Mouse (Mus musculus) CH12.LX (cell line): ENCODE measurements around the gene Acaa1a. TPM values are rescaled to one million over a fixed set of nuclear protein-coding genes. Genes with fewer than 3 reads are reported as not detected.

Experiments
- DNase-seq: peaks from one replicate; pipeline ENCODE4 v3.0.0-alpha.2; 2013; ENCODE audit errors: extremely low read depth
- H3K27ac ChIP-seq: 2 replicates; pipeline ENCODE4 v1.5.1; 2012; ENCODE audit warnings: low read depth, mild to moderate bottlenecking, control low read depth, moderate library complexity; ENCODE audit not compliant: insufficient read depth
- H3K27me3 ChIP-seq: replicated peaks from 2 replicates; pipeline ENCODE3; 2012; ENCODE audit warnings: inconsistent platforms
- H3K36me3 ChIP-seq, 2 experiments: replicated peaks in 1 of 2; 2 replicates each; pipeline versions ENCODE3 to v1.6.1; 2012; ENCODE audit warnings: inconsistent platforms in 1 of 2, low read length in 1 of 2, mild to moderate bottlenecking in 1 of 2, mixed read lengths in 1 of 2, moderate library complexity in 1 of 2; ENCODE audit not compliant: control insufficient read depth in 1 of 2, insufficient read depth in 1 of 2
- H3K4me1 ChIP-seq, 2 experiments: 2 replicates each; pipeline ENCODE4 v1.6.1; 2012; ENCODE audit warnings: inconsistent platforms in 1 of 2, moderate library complexity in 1 of 2; ENCODE audit not compliant: insufficient read depth in 2 of 2, control insufficient read depth in 1 of 2
- H3K4me2 ChIP-seq: 2 replicates; pipeline ENCODE4 v1.6.1; 2012; ENCODE audit warnings: low read depth, mild to moderate bottlenecking, control low read depth; ENCODE audit not compliant: poor library complexity, insufficient read depth, severe bottlenecking
- H3K4me3 ChIP-seq, 3 experiments: fragments of 150-350 bp in 1 of 3; sonication (generic) in 1 of 3; replicated peaks in 1 of 3; 2 replicates each; pipeline versions ENCODE3 to v1.5.1; 2011 to 2012; ENCODE audit warnings: low read depth in 2 of 3, low read length in 2 of 3, mild to moderate bottlenecking in 2 of 3, moderate library complexity in 2 of 3, control low read depth in 1 of 3, improper control_type of control experiment in 1 of 3, inconsistent platforms in 1 of 3, mixed read lengths in 1 of 3; ENCODE audit not compliant: poor library complexity in 1 of 3
- H3K79me2 ChIP-seq: replicated peaks from 2 replicates; pipeline ENCODE4 v1.6.1; 2012; ENCODE audit warnings: mild to moderate bottlenecking, moderate library complexity; ENCODE audit not compliant: control insufficient read depth, poor library complexity, insufficient read depth, severe bottlenecking; ENCODE audit errors: extremely low read depth
- H3K9ac ChIP-seq: 2 replicates; pipeline ENCODE4 v1.6.1; 2012; ENCODE audit warnings: low read depth, mild to moderate bottlenecking, control low read depth, moderate library complexity; ENCODE audit not compliant: insufficient read depth
- H3K9me3 ChIP-seq: replicated peaks from 2 replicates; pipeline ENCODE3; 2012; ENCODE audit warnings: low read length, inconsistent platforms, mixed read lengths
- CHD1 ChIP-seq: IDR thresholded peaks from 2 replicates; pipeline ENCODE4 v1.6.1; 2012; ENCODE audit warnings: low read depth, low read length, improper control_type of control experiment, inconsistent platforms
- CTCF ChIP-seq, 2 experiments: IDR thresholded peaks in 1 of 2; conservative IDR thresholded peaks in 1 of 2; 2 replicates each; pipeline ENCODE4 v1.5.1; 2011 to 2012; ENCODE audit warnings: low read depth in 2 of 2, low read length in 2 of 2, improper control_type of control experiment in 1 of 2, inconsistent platforms in 1 of 2, mild to moderate bottlenecking in 1 of 2, moderate library complexity in 1 of 2
- EP300 ChIP-seq: IDR thresholded peaks from 2 replicates; pipeline ENCODE4 v1.6.1; 2011; ENCODE audit warnings: low read length, improper control_type of control experiment
- ETS1 ChIP-seq: conservative IDR thresholded peaks from 2 replicates; pipeline ENCODE4 v1.6.1; 2012; ENCODE audit warnings: low read depth, mild to moderate bottlenecking, inconsistent platforms, low read length, improper control_type of control experiment, moderate library complexity
- HCFC1 ChIP-seq: IDR thresholded peaks from 2 replicates; pipeline ENCODE4 v1.6.1; 2012; ENCODE audit warnings: low read depth, mild to moderate bottlenecking, inconsistent platforms, low read length, improper control_type of control experiment
- IRF4 ChIP-seq: IDR thresholded peaks from 2 replicates; pipeline ENCODE4 v1.6.1; 2014; ENCODE audit warnings: low read depth, mild to moderate bottlenecking, inconsistent platforms, low read length, improper control_type of control experiment
- JUN ChIP-seq: IDR thresholded peaks from 2 replicates; pipeline ENCODE4 v1.6.1; 2011; ENCODE audit warnings: low read depth, mild to moderate bottlenecking, low read length, improper control_type of control experiment, moderate library complexity; ENCODE audit not compliant: insufficient read depth
- MAFK ChIP-seq: IDR thresholded peaks from 2 replicates; pipeline ENCODE4 v1.6.1; 2011; ENCODE audit warnings: low read length, improper control_type of control experiment; ENCODE audit not compliant: insufficient replicate concordance
- MAX ChIP-seq: IDR thresholded peaks from 2 replicates; pipeline ENCODE4 v1.6.1; 2011; ENCODE audit warnings: low read length, improper control_type of control experiment
- MAZ ChIP-seq: IDR thresholded peaks from 2 replicates; pipeline ENCODE4 v1.6.1; 2012; ENCODE audit warnings: low read depth, mild to moderate bottlenecking, inconsistent platforms, low read length, improper control_type of control experiment, moderate library complexity
- MEF2A ChIP-seq: IDR thresholded peaks from 2 replicates; pipeline ENCODE4 v1.6.1; 2014; ENCODE audit warnings: low read depth, mild to moderate bottlenecking, inconsistent platforms, low read length, improper control_type of control experiment, borderline replicate concordance
- MYC ChIP-seq: IDR thresholded peaks from 2 replicates; pipeline ENCODE4 v1.6.1; 2011; ENCODE audit warnings: low read depth, mild to moderate bottlenecking, improper control_type of control experiment, low read length
- NRF1 ChIP-seq: IDR thresholded peaks from 2 replicates; pipeline ENCODE4 v1.6.1; 2014; ENCODE audit warnings: low read depth, mild to moderate bottlenecking, inconsistent platforms, low read length, improper control_type of control experiment, moderate library complexity
- POLR2A ChIP-seq: IDR thresholded peaks from 2 replicates; pipeline ENCODE4 v1.6.1; 2011; ENCODE audit warnings: low read depth, mild to moderate bottlenecking, improper control_type of control experiment, low read length
- RCOR1 ChIP-seq: conservative IDR thresholded peaks from 2 replicates; pipeline ENCODE4 v1.6.1; 2012; ENCODE audit warnings: low read depth, mild to moderate bottlenecking, inconsistent platforms, low read length, improper control_type of control experiment
- SIN3A ChIP-seq: IDR thresholded peaks from 2 replicates; pipeline ENCODE4 v1.6.1; 2012; ENCODE audit warnings: low read length, improper control_type of control experiment, inconsistent platforms
- SMC3 ChIP-seq: IDR thresholded peaks from 2 replicates; pipeline ENCODE4 v1.6.1; 2011; ENCODE audit warnings: low read depth, low read length, improper control_type of control experiment
- TCF12 ChIP-seq: IDR thresholded peaks from 2 replicates; pipeline ENCODE4 v1.6.1; 2014; ENCODE audit warnings: low read depth, mild to moderate bottlenecking, inconsistent platforms, low read length, improper control_type of control experiment
- UBTF ChIP-seq: IDR thresholded peaks from 2 replicates; pipeline ENCODE4 v1.6.1; 2012; ENCODE audit warnings: low read depth, mild to moderate bottlenecking, inconsistent platforms, low read length, improper control_type of control experiment, moderate library complexity
- ZC3H11A ChIP-seq: IDR thresholded peaks from 2 replicates; pipeline ENCODE4 v1.6.1; 2012; ENCODE audit warnings: low read depth, mild to moderate bottlenecking, inconsistent platforms, low read length, improper control_type of control experiment
- ZKSCAN1 ChIP-seq: IDR thresholded peaks from 2 replicates; pipeline ENCODE4 v1.6.1; 2012; ENCODE audit warnings: low read depth, inconsistent platforms, low read length, improper control_type of control experiment, borderline replicate concordance
- dilution Hi-C: fragments of 300-500 bp; cut with MboI; formaldehyde crosslinking; loops from 2 replicates; pipeline ENCODE4 v1.14.3; 2020; ENCODE audit warnings: low sequenced_read_pairs; ENCODE audit not compliant: extremely low pct_unique_long_range_greater_than_20kb, extremely low pct_ligation_motif_present
- in situ Hi-C: fragments of 300-500 bp; cut with MboI; formaldehyde crosslinking; loops from 3 replicates; pipeline ENCODE4 v1.14.3; 2019; ENCODE audit warnings: low sequenced_read_pairs, low pct_ligation_motif_present, low pct_unique_long_range_greater_than_20kb, mixed read lengths
- polyA plus RNA-seq: library from polyadenylated mRNA; unstranded; fragments of >175 nt; gene quantifications from 2 replicates; pipeline ENCODE4 v1.2.1, GENCODE M21; 2012; ENCODE audit warnings: low read depth; ENCODE audit not compliant: insufficient read length
- total RNA-seq, 2 experiments: library from RNA; depleted of rRNA; stranded (reverse); fragments of 300-350 nt in 1 of 2; fragments of >200 nt in 1 of 2; gene quantifications; 2 replicates each; pipeline ENCODE4 v1.2.3; 2012 to 2014

Acaa1a gene
- total and polyA plus RNA-seq, 3 experiments, result 22.4 to 57.8 (median 24.4) TPM

DNA sequence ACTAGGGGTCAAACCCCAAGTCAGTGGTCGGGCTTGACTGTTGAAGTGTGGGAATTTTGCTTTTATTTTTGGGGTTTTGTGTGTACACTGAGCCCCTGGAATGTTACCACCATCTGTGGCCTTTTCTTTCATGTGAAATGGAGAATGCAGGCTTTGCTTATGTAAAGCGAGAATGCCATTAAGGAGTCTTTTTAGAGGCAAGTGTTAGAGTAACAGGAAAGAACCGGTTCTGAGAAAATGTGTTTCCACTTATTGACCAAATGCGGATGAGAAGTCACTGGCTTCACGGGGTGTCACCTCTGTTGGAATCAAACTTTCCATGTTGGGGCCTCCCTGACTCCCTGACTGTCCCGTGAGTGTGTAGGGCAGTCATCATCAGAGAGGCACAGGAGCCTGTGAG, 36.1 kb downstream of the Acaa1a start:
- no peak overlapping the region for H3K4me3 ChIP-seq
- no peaks in the 10 kb centered on the region for H3K79me2 ChIP-seq
- H3K9me3 ChIP-seq, result no peaks in the 10 kb centered on the region
- no peaks in the 10 kb centered on the region for H3K27me3 ChIP-seq
- H3K4me1 ChIP-seq, result peaks cover 0 to 8% of the 10 kb centered on the region in 2 experiments; a peak in 1 of 4 replicates
- no peak overlapping the region for H3K27ac ChIP-seq
- no peak overlapping the region for H3K9ac ChIP-seq
- H3K4me2 ChIP-seq, result no peak overlapping the region
- TF ChIP-seq MAX (no peak), CTCF (conservative IDR thresholded peaks at IDR 0.05 in 1 of 2, IDR thresholded peaks at IDR 0.05 in 1 of 2; ENCODE audit: low read depth in 2 of 2, low read length in 2 of 2) (no peak), NRF1 (no peak), MYC (no peak), CHD1 (no peak), SIN3A (no peak), TCF12 (no peak), JUN (no peak), MAFK (no peak), RCOR1 (no peak), MEF2A (no peak)
- dilution Hi-C loops, result no loop called here
- peaks cover 15 to 26% of the 10 kb centered on the region in 2 experiments for H3K36me3 ChIP-seq
- DNase-seq, result no peak
- in situ Hi-C loops, result no loop called here

DNA sequence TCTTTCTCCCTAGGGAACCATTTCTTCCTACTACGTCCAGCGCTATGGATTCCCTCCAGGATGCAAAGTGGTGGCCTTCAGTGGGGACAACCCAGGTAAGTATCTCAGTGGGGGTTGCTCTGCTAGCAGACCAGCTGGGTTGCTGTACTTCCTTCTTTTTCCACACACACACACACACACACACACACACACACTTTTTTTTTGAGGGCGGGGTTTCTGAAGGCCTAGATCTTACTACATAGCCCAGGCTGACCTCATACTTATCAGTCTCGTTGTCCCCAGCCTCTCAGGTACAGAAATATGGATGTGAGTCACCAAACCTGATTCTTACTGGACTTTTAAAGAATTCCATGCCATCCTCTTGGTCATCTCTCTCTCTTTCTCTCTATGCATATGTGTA, 38.8 kb downstream of the Acaa1a start:
- Histone ChIP-seq H3K4me2 (no peak overlapping the region), H3K79me2 (no peaks in the 10 kb centered on the region), H3K36me3 (peaks cover 17 to 38% of the 10 kb centered on the region in 2 experiments), H3K9ac (no peak overlapping the region), H3K4me1 (peaks cover 0 to 8% of the 10 kb centered on the region in 2 experiments; a peak in 1 of 4 replicates), H3K27ac (no peak overlapping the region), H3K4me3 (no peak overlapping the region), H3K27me3 (no peaks in the 10 kb centered on the region), H3K9me3 (no peaks in the 10 kb centered on the region)
- dilution Hi-C loops (no loop called here), in situ Hi-C loops (no loop called here)
- no peak for TF ChIP-seq RCOR1
- TF ChIP-seq SMC3, result no peak
- no peak for TF ChIP-seq EP300
- TF ChIP-seq MYC, result no peak
- no peak for TF ChIP-seq MAZ
- TF ChIP-seq ETS1, result no peak
- TF ChIP-seq ZKSCAN1, result no peak
- no peak for TF ChIP-seq POLR2A
- TF ChIP-seq ZC3H11A, result no peak
- no peak for TF ChIP-seq NRF1
- TF ChIP-seq HCFC1, result no peak
- no peak for TF ChIP-seq UBTF
- no peak for TF ChIP-seq IRF4
- DNase-seq, result no peak
